Mouse (Mus musculus) ES-E14 (cell line): ENCODE data around the gene Ddx19a.
"Not testable (repeated sequence)": the region's sequence is repeated elsewhere in the genome, so short reads cannot be mapped to it uniquely, and the experiment has no call there.

ENCODE experiments used
- CHD2 ChIP-seq: IDR thresholded peaks from 2 replicates; pipeline ENCODE4 v1.6.1; 2014; ENCODE audit warnings: mild to moderate bottlenecking, low read depth, low read length, inconsistent platforms
- HCFC1 ChIP-seq: IDR thresholded peaks from 2 replicates; pipeline ENCODE4 v1.6.1; 2012; ENCODE audit warnings: low read length, inconsistent platforms, borderline replicate concordance; ENCODE audit not compliant: insufficient read depth
- MAFK ChIP-seq: IDR thresholded peaks from 2 replicates; pipeline ENCODE4 v1.6.1; 2014; ENCODE audit warnings: mild to moderate bottlenecking, low read depth, low read length, inconsistent platforms; ENCODE audit not compliant: insufficient read depth
- ZC3H11A ChIP-seq: IDR thresholded peaks from 2 replicates; pipeline ENCODE4 v1.6.1; 2012; ENCODE audit warnings: low read depth, mild to moderate bottlenecking, inconsistent platforms, low read length, borderline replicate concordance
- ZNF384 ChIP-seq: IDR thresholded peaks from 2 replicates; pipeline ENCODE4 v1.6.1; 2012; ENCODE audit warnings: low read depth, low read length, inconsistent platforms

DNA sequence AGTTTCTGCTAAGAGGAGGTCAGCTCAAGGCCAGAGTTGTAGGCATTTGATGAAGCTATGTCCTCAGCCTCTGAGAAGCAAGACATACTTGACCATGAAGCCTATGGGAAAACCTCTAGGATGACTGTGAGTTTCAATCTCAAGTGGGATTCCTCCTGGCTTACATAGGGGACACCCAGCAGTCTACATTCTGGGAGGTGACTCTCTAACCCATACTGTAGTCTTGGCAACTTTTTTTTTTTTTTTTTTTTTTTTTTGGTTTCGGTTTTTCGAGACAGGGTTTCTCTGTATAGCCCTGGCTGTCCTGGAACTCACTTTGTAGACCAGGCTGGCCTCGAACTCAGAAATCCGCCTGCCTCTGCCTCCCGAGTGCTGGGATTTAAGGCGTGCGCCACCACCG is 67.9 kb downstream of the Ddx19a start:
- TF ChIP-seq HCFC1, MAFK, ZNF384, ZC3H11A, CHD2: not testable (repeated sequence)
